Mouse (Mus musculus) cerebral cortex, adult 2 months (tissue): ENCODE data around the gene Ccnb1.

ENCODE experiments used
- WGBS: fragments of 180-500 bp; shearing (Covaris S2); methylation state at CpG from one replicate; pipeline ENCODE4 v1.1.7; 2018; 5-methylcytosine and 5-hydroxymethylcytosine counted together

The Ccnb1 gene

DNA sequence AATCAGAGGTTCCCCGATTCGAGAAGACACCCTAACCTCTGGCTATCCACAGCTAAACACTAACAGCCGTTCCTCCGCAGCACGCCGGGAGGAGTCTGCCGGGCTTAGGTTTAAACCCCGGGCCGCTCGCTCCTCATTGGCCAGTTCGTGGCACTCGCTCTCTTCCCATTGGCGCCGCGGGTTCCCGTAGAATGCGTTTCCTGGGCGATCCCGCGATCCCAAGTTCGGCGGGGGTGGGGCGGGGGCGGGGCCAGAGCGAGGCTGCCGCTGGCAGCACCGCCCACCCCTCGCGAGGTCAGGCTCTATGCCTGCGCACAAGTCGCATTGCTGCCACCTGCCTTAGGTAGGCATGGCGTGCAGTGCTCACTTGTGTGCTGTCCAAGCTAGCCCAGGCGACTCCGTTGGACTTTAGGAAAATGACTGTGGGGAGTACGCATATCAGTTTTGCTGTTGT, at the start of gene Ccnb1:
Ccnb1 (minus strand) TSS at position 157 of the 454 bp plus-strand sequence.
- under 1% methylated on average over 35 of the region's 35 CpGs for WGBS

DNA sequence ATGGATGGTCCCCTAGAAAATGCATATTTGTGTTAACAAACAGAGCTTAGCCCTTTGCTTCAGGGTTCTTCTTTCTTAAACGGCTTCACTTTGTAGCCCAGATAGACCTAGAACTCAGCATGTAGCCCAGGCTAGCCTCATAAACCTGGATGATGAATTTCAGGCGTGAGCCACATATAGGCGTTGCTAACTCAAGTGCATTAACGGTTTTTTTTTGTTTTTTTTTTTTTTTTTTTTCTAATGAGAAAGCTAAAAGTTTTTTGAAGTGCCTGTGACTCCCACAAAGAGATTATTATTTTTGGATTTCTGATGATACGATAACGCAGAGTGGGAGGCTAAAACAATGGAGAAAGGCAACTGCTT, 47.3 kb upstream of the Ccnb1 start:
- WGBS = 29% methylated on average over 6 of the region's 6 CpGs

DNA sequence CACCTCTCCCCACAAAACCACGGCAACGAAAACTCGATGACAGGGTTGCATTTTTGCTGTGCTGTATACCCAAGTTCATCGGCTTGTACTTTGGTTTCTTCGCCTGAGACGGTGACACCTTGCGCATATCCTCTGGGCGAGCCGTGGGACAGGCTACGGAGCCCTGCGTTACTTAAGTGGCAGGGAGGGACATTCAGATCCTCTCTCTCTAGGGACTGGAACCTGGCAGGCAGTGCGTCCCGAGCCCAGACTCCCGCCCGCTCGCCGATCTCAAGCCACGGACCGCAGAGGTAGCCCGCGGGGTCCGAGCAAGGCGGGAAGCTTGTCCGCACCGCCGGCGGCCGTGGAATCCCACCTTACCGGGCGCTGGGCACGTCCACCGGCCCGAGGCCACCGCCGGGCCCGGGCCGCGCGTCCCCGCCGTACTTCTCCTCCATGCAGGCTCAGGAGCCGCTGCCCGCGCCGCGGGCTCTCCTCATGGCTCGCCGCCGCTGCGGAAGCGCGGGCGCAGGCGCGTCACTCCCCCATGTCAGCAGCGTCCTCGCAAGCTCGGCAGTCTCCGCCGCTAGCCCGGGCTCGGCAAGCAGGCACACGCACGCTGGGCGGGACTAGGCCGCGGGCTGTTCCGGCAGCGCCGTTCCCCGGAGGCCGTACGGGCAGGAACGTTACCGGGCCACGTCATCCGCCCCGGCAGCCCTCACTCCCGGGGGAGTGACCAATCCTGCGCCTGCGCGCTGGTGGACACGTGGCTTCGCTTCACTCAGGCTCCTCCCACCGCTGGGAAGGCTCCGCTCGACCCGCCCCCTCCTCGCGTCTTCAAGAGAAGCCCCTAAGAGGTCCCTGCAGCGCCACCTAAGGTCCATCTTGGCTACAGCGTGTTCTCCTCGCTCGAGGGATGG, 46.6 kb upstream of the Ccnb1 start, which contains the start of gene Slc30a5:
Slc30a5 (minus strand) TSS at position 687 of the 899 bp plus-strand sequence.
- under 1% methylated on average over 94 of the region's 94 CpGs for WGBS

DNA sequence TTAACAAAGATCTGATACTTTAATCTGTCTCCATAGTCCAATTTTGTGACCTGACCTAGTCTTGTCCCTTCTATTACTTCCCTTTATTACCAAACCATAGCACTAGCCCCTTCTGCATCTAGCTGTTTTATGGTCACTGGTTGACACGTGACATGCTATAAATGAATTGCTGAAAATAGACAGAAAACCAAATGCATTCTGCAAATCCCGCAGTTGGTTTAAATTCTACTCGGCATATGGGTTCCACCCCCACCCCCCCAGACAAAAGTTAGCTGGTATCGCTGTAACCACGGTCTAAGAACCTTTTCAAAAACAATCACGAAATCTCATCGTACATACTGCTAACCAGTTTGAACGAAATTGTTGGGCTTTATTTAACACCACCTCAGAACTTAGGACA, 45.8 kb upstream of the Ccnb1 start:
- WGBS = 2% methylated on average over 8 of the region's 8 CpGs

DNA sequence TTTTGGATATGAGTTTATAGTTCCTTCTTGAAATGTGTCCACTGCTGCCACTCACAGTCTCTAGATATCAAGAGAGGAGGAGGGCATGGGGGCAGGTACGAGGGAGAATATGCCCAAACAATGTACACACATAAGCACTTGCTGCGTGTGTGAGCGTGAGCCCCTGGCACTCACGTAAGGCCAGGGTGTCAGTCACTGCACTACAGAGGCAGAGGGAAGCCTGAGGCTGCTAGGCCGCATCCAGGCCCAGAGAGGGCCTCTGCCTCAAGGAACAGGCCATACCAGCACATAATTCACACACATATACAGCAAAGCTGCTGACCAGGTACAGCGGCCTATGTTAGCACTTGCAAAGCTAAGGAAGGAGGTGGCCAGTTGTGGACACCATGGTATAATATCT, 44.8 kb upstream of the Ccnb1 start:
- WGBS = 75% methylated on average over 6 of the region's 6 CpGs

DNA sequence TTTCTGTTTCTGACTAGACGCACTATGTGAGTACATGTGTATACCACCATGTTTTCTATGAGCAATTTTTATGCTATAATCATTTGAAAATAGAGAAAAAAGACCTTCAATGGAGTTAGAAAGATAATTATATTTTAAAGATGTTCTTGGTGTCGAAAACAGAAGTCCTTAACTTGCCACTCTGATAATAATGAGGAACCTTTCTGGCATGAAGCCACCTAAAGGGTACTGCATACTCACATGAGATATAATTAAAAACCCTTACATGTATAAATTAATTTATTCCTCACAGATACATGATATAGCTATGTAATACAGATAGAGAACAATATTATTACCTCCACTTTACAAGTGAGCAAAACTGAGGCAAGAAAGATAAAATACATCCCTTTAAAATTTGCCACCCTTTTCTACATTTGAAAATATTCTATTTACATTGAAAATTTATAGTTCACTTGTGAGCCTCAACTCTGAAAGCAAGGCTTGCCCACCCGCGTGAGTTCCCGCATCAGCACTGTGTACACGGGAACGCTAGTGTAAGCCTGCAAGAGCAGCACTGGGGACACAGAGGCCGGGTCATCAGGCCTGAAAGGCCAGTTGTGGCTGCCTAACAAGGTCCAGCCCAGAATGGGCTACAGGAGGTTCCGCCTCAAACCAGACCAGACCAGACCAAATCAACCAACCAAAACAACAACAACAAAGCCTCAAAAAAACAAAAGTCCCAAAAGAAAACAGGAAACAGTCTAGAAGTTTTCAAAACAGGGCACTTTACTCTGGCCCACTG, 39.4 kb upstream of the Ccnb1 start:
- WGBS = 91% methylated on average over 9 of the region's 9 CpGs

DNA sequence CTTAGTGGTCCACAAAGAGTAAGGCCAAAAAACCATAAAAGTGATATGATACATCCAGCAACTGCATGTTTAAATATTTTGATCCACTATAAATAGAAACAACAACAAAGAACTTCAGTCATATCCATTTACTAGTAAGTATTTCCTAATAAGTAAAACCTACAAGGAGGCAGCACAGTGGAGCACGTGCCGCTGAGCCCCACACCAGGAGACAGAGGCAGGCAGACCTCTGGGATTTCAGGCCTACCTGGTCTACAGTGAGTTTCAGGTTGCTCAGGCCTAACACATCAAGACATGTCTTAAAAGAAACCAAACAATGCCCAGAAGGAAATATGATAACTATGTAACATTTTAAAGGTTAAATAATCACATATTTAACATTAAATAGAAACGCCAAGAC, 38.5 kb upstream of the Ccnb1 start:
- WGBS = 93% methylated on average over 3 of the region's 3 CpGs

DNA sequence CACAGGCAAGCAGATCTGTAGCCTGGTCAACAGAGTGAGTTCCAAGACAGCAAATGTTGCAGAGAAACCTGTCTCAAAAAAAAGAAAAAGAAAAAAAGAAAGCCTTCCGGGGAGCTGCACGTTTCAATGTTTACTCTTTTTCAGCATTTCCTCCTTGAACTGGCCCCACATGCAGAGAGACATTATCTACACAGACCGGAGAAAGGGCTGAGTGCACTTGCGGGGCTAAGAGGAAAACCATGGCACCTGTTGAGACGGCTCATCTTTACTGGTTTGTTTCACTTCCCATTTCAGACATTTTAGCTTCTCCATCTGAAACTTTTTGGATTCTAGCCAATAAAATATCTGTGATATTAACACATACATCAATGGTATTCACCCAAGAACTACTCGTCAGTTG, 37.9 kb upstream of the Ccnb1 start:
- 76% methylated on average over 6 of the region's 6 CpGs for WGBS

DNA sequence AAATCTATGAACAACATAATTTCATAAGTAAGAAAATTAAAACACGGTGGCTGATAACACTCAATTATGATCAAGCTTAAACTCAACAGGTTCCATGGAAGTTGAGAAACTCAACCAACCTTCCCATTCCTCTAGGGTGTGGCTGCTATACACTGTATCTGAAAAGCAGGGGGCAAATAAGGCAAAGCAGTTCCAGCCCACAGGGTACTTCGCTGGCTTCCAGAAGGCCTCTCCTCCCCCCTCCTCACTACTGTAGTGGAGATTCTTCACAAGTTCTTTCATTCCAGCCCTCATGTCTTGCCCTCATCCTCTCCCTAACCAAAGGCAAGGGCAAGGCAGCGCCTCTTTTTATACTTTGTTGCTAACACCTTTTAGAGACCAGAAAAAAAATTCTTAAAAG, 37.5 kb upstream of the Ccnb1 start:
- WGBS = 94% methylated on average over 3 of the region's 3 CpGs

DNA sequence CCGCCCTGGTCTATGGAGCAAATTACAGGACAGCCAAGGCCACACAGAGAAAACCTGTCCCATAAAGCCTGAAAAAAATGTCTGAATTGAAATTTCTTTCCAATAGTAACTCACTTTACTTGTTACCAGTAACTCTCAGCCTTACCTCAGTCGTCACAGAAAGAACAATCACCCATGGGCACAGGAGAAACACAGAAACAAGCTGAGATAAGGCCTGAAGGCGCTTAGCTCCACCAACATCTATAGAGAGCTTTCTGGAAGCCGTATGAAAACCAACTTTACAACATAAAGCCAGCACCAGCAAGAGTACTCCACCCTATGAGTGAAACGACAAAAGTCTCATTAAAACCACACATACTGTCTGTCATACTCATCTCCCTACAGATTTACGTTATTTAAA, 28.1 kb upstream of the Ccnb1 start:
- WGBS = 88% methylated on average over 6 of the region's 6 CpGs

DNA sequence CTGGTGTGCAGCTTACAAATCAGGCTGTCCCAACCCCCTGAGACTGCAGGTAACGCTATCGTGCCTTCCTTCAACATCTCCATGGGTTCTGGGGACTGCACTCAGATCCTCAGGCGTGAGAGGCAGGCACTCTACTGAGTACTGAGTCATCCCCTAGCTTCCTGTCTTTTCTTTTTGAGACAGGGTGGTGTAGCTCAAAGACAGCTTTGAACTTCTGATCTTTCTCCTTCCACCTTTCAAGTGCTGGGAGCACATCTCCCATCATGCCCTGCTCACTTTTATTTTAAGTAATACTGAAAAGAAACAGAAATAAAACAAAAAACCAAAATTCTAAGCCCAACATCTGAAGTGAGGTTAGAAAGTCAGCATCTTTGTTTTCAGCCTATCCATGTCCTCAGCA, 19.4 kb upstream of the Ccnb1 start:
- 92% methylated on average over 3 of the region's 3 CpGs for WGBS

DNA sequence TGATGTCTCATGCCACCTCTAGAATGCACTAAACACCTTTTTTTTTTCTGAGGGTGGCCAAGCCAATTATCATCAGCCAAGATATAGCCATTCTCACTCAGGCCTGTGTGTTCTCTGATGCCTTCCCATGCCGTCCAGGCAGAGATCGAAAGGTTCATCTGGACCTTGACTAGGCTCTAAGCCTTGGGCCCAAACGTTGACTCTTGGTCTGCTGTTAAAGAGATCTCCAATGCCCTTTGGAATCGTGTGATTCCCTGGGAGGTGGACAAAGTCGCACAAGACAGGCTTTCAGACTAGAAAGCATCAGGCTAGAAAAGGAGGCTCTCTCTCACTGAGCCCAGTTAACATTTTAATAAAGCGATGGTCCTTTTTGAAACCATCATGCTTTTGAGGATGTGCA, 10.8 kb upstream of the Ccnb1 start:
- WGBS = 89% methylated on average over 6 of the region's 6 CpGs

DNA sequence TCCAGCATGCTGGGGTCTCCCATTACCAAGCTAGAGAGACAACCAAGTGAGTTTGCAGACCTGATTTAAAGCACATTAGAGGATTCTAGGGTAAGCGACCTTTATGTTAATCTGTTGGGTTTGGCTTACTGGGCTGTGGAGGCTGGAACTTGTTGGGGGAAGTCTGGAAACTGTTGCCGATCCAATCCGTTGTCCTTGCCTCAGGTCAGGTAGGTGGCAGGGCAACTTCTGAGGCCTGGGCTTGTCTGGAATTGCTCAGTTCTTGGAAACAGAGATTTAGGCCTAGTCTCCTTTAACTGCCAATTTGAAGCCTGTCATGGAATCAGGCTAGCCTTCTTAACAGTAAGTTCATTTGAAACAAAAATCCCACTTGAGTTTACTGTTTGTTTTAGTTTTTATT, 2.7 kb upstream of the Ccnb1 start:
- WGBS = 95% methylated on average over 3 of the region's 3 CpGs

DNA sequence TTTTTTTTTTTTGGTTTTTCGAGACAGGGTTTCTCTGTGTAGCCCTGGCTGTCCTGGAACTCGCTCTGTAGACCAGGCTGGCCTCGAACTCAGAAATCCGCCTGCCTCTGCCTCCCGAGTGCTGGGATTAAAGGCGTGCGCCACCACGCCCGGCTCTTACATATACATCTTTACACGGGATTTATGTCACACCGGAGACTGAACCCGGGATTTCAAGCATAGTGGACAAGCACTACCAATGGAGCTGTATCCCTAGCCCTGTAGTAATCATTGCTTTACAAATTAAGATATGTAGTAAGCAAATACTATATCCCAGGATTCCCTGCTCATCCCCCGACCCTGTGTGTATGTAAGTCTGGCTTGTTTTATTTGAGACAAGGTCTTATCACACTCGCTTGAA, 1.7 kb upstream of the Ccnb1 start:
- WGBS = 98% methylated on average over 12 of the region's 14 CpGs

DNA sequence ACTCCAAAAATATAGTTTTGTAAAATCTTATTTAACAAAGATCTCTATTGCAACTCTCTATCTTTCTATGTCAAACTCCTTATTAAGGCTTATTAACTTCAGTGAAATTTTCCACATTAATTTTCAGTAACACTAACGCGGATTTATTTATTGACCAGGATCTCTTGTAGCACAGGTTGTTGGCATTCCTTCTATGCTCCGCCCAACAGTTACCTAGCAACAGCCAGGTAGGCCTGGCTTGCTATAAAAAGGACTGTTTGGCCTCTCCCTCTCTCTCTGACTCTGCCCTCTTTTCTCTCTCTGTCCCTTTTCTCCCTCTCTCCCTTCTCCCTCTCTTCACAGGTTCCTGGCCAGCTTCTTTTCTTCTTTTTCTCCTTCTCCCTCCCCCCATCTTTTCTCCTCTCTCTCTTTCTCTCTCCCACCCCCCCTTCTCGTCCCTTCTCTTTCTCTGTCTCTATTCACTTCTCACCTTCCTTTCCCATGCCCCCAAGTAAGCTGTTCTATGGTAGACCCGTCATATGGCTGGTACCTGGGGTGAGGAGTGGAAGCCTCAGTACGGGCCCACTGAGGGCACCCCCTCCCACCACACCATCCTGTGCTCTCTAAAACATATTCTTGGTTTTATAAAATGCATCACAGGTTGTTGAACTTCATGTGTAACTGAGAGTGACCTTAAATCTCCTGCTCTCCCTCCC, 1.1 kb upstream of the Ccnb1 start:
- 92% methylated on average over 6 of the region's 6 CpGs for WGBS

DNA sequence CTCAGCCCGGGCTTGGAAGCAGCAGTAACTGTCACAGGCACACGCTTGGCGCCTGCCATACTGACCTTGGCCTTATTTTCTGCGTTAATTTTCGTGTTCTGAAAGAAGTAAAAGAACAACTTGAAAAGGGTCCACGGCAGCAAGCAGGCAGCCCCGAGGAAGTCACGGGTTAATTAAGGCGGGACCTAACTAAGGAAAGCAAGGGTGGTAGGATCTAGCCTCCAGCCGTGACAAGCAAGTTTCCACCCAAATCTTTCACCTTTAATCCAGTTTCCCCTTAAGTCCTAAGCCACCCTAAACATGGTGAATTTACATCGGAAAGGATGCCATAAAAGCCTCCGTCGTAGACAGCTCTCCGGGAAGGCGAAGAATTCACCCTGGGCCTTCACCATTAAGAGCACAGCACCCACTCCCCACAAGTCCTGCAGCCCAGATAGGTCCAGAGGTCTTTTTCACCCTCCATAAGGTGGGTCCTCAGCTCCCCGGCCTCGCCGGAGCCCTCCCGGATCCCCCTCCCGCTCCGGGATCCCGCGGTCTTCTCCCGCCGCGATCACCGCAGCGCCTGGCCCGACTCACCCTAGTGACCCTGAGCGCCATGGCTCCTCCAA, 460 bp downstream of the Ccnb1 start:
- WGBS = 2% methylated on average over 30 of the region's 30 CpGs

DNA sequence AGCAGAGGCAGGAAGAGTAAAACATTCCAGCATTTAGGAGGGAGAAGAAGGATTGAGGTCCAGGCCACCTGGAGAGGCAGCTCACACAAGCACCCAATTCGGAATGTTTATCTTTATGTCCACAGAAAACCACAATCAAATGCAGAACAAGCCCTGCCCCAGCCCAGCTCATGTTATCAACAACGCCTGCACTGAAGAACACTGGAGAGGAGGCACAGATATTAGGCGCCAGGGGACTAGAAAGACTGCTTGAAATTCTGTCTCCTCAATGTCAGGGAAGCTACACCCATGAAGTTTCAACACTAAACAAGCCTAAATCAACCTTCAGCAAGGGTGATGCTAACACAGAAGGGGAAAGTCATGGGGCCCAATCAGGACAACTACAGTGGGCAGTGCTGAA, 8.9 kb downstream of the Ccnb1 start:
- 85% methylated on average over 3 of the region's 3 CpGs for WGBS

DNA sequence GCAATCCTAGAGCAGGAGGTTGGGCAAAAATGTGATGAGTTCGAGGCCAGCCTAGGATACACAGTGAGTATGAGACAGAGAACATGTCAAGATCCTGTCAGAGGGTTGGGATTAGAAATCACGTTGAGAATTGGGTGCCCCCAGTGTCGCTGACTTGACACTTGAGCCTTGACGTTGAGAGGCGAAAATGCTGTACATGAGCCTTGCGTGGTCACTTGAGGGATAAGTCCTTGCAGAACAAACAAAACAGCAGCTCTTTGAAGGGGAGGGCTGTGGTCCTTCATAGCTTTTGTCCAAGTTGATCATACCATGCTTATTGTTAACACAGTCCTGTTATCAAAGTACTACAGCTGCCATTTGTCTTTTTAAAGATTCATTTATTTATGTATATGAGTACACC, 9.7 kb downstream of the Ccnb1 start:
- WGBS = 65% methylated on average over 6 of the region's 6 CpGs

DNA sequence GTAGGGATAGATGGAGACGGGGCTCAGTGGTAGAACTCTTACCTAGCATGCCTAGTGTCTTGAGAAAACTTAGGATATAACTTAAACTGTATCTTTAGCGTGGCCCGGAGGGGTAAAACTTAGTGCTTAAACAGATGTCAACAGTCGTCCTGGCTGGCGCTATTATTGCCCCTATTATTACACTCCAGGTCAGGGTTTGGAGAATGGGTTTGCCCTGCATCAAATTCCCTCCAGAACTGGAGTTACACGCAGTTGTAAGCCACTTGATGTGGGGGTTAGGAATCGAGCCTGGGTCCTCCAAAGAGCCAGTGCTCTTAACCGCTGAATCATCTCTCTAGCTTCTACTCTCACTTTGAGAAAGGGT, 10.3 kb downstream of the Ccnb1 start:
- WGBS = 4% methylated on average over 8 of the region's 8 CpGs

DNA sequence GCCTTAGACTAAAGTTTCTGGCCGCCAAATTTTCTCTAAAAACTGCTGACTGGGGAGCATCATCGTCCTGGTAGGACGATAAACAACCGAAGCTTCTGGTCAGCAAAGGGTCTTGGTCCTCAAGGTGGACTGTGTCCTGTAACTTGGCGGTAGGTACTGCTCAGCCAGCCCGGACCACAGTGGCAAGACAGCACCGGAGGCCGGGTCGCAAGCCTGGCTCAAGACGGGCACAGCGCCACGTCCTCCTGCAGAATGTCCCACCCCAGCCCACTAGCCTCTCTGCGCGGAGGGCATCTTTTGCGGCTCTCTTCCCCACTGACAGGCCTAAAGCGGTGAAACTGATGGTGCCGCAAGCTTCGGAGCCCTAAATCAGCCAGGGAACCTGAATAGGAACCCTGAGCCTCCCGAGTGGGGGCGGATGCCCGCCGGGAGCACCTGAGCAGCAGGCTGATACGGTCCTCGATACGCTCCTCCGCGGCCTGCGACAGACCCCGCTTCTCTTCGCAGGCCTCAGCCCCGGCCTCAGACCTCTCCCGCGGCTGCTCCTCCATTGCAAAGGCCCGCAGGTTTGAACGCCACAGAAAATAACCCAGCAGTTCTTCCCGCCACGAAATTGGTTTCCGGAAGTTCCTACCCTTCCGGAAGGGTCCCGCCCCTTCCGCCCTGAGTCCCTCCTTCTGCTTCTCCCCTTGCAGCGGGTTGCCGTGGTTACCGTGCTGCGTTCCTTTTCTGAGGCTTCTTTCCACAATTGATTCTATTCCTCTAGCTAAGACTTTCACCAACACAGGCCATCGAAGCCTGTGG, 10.9 kb downstream of the Ccnb1 start, which contains the start of gene Cenph:
Cenph (minus strand) TSS at position 648 of the 804 bp plus-strand sequence.
- under 1% methylated on average over 46 of the region's 46 CpGs for WGBS

DNA sequence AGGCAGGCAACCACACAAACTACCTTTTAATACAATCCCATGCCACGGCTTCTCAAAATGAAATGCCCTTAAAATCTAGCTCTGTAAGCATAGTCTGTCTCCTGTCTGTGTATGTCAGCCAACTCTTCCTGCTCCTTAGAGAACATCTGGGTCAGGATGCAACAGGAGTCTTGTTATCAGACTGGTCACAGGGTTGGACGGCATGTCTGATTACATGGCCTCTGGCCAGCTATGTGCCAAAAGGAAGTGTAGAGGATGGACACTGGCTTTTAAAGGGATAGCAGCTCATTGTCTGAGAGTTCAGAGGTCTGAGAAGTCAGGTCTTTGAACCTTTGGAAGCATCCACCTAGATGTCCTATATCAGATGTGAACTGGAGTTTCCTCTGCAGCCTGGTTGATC, 31.0 kb downstream of the Ccnb1 start:
- 78% methylated on average over 2 of the region's 2 CpGs for WGBS
